Mouse (Mus musculus) midbrain, embryonic 10.5 days (tissue): Measurements from ENCODE around the gene Mindy2. TPM values are rescaled to one million over a fixed set of nuclear protein-coding genes. Genes with fewer than 3 reads are reported as not detected.

Experiments
- polyA plus RNA-seq: library from polyadenylated mRNA; unstranded; fragments of >200 nt; fragmentation: Nextera tagmentation; extraction: Ambion mirVana; gene quantifications from 2 replicates; pipeline ENCODE4 v1.2.1, GENCODE M21; 2016

Mindy2 gene
- polyA plus RNA-seq, 1 experiment from 2014 or later, result 5.0 TPM

Other genes starting within 250 kb of the Mindy2 start
- 228 and 245 TPM in 2 replicates for gene Ccnb2, start 235.6 kb downstream of the Mindy2 start, polyA plus RNA-seq
- gene Rnf111, start 153.4 kb downstream of the Mindy2 start, polyA plus RNA-seq, result 33.2 and 36.9 TPM in 2 replicates
- 62.2 and 63.5 TPM in 2 replicates for gene Sltm, start 114.4 kb downstream of the Mindy2 start, polyA plus RNA-seq
- 0.25 and 0.33 TPM in 2 replicates for gene Gm10642, start 923 bp downstream of the Mindy2 start, polyA plus RNA-seq
- gene Adam10, start 21.8 kb upstream of the Mindy2 start, polyA plus RNA-seq, result 66.2 and 72.7 TPM in 2 replicates